Mouse (Mus musculus): Measurements from ENCODE around the gene Phyhipl. TPM values are rescaled to one million over a fixed set of nuclear protein-coding genes. Genes with fewer than 3 reads are reported as not detected.

The Phyhipl gene
- total RNA-seq, 2 experiments from 2014 or later: 206 to 216 TPM

GRCm38 (mm10) chr10:70637640-70638328 is 18.0 kb downstream of the Phyhipl start:
- intact Hi-C loops (cut with DNase I): loop anchor here (5.0 kb wide), 1 partner anchor 40 kb away; no protein-coding TSS in a partner anchor
- no peak for DNase-seq (ENCODE audit: low spot score in 2 of 2)

DNA sequence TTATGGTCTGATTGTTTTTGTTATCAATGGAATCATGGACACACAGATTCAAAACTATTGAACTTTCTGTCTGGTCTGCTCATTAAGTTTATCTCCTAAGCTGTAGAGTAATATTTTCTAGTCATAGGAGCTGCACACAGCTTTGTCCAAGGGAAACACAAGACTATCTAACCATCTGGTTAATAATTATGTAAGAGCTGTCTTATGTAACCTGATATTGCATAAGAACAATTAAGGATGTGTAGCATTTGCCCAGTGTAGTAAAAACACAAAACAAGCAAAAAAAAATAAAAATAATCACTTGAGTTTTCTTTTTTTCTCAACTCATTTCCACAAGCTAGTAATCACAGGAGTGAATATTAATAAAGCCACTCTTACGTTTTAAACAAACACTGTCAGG is 20.5 kb downstream of the Phyhipl start:
- intact Hi-C loops (cut with DNase I): loop anchor here (5.0 kb wide), 1 partner anchor 38 kb away; no protein-coding TSS in a partner anchor
- no peak for DNase-seq (ENCODE audit: low spot score in 2 of 2)

- intact Hi-C loops (cut with DNase I): no loop called here
- no peak for DNase-seq (ENCODE audit: low spot score in 2 of 2)
Observed at GRCm38 (mm10) chr10:70631142-70631541, 24.6 kb downstream of the Phyhipl start.

GRCm38 (mm10) chr10:70623461-70623860 is 32.3 kb downstream of the Phyhipl start:
- intact Hi-C loops (cut with DNase I): no loop called here
- no peak for DNase-seq (ENCODE audit: low spot score in 2 of 2)

DNA sequence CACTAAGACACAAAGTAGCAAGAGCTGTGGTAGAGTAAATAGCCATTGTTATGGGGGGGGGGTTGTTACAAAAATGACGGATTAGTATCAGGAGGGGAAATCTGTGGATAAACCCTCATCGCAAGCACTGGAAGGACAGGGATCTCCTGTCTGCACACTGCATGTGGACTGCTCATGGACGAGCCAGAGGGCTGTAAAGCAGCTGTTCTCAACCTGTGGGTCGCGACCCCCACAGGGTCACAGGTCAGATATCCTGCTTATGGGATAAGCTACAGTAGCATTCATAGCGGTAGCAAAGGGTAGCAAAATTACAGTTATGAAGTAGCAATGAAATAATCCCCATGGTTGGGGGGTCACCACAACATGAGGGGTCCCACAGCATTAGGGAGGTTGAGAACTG is 39.4 kb downstream of the Phyhipl start:
- intact Hi-C loops (cut with DNase I): no loop called here
- no peak for DNase-seq (ENCODE audit: low spot score in 2 of 2)

DNA sequence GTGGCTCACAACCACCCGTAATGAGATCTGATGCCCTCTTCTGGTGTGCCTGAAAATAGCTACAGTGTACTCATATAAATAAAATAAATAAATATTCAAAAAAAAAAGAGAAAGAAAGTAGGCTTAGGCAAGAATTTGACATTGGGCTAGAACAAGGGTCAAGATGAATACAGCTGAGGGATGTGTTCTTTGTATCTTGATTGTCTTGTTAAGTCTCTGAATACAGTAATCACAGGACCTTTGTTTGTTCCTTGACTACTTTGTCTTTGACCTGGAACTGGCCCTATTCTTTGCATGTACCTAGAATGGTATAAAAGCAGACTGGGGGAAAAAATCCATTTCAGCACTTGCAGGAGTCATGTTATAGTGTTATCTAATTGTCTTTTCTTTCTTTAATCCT is 44.1 kb downstream of the Phyhipl start:
- no peak for DNase-seq (ENCODE audit: low spot score in 2 of 2)

GRCm38 (mm10) chr10:70599925-70600305 is 55.9 kb downstream of the Phyhipl start:
- intact Hi-C loops (cut with DNase I): loop anchor here (1.0 to 5.0 kb wide), 3 partner anchors 37 to 215 kb away; no protein-coding TSS in a partner anchor

More for the DNA sequence above, 44.1 kb downstream of the Phyhipl start:
- intact Hi-C loops (cut with DNase I): no loop called here

DNA sequence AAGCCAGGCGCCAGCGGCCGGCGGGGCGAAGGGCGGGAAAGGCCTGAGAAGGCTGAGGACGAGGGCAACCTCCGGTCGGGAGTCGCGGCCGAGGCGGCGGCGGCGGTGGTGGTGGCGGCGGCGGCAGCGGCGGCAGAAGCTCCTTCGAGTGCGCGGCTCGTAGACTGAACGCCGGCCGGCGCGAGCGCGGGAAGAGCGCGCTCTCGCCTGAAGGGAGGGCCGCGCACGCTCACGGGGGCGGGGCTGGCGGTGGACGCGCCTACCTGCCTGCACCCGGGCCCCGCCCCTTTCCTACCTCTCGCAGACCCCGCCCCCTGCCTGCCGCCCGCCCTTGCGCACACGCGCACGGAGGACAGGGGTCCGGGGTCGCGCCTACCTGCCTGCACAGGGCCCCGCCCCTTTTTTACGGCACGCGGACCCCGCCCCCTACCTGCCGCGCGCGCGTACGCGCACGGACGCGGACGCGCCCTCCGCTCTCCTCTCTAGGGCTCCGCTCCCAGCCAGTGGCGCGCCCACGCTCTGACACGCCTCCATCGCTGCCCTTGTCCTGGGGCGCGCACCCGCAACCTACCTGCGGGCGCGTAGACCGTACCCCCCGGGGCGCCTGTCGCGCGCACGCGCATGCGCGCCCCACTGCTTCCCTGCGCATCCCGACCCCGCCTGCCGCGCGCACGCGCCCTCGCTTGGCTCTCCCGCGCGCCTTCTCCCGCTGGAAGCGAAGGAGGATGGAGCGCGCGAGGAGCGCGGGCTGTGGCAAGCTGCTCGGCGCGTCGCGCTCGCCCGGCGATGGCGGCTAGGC is 56.4 kb downstream of the Phyhipl start:
- peak; percentile 89 to 97 for DNase-seq (ENCODE audit: low spot score in 2 of 2)
- intact Hi-C loops (cut with DNase I): loop anchor here (1.0 to 5.0 kb wide), 3 partner anchors 38 to 215 kb away; no protein-coding TSS in a partner anchor

More at GRCm38 (mm10) chr10:70599925-70600305, 55.9 kb downstream of the Phyhipl start:
- no peak for DNase-seq (ENCODE audit: low spot score in 2 of 2)

GRCm38 (mm10) chr10:70598516-70599125 is 57.1 kb downstream of the Phyhipl start:
- intact Hi-C loops (cut with DNase I): loop anchor here (1.0 to 5.0 kb wide), 3 partner anchors 39 to 216 kb away; no protein-coding TSS in a partner anchor
- peak; percentile 59 to 67 for DNase-seq (ENCODE audit: low spot score in 2 of 2)

GRCm38 (mm10) chr10:70598081-70598515 is 57.7 kb downstream of the Phyhipl start:
- intact Hi-C loops (cut with DNase I): loop anchor here (2.0 to 5.0 kb wide), 2 partner anchors 39 to 217 kb away; no protein-coding TSS in a partner anchor
- DNase-seq (ENCODE audit: low spot score in 2 of 2): no peak

GRCm38 (mm10) chr10:70594007-70594406 is 61.8 kb downstream of the Phyhipl start:
- intact Hi-C loops (cut with DNase I): no loop called here
- DNase-seq (ENCODE audit: low spot score in 2 of 2): peak in 1 of 2 experiments; percentile 17

DNA sequence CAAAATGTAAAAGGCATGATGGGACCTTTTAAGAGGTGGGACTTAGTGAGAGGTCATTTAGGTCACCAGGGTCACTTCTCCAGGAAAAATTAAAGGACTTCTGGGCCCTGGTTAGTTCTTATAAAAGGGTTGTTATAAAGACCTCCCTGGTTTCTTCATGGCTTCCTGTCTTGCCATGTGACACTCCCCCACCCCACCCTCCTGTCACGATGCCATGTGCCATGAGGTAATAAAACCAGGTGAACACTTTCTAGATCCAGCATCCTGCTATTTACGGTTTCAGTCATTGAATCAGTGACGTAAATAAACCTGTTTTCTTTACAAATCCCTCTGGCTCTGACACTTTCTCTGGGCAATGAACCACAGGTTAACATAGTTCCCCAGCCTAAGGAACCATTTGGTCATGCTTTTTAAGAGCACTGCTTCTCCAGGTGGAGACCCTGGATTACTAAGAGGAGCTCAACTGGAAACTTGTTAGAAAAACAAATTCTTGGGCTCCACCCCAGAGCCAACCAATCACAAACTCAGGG is 68.8 kb downstream of the Phyhipl start:
- DNase-seq (ENCODE audit: low spot score in 2 of 2): no peak
- intact Hi-C loops (cut with DNase I): no loop called here

- intact Hi-C loops (cut with DNase I): no loop called here
Observed at GRCm38 (mm10) chr10:70584171-70584570, 71.6 kb downstream of the Phyhipl start.

DNA sequence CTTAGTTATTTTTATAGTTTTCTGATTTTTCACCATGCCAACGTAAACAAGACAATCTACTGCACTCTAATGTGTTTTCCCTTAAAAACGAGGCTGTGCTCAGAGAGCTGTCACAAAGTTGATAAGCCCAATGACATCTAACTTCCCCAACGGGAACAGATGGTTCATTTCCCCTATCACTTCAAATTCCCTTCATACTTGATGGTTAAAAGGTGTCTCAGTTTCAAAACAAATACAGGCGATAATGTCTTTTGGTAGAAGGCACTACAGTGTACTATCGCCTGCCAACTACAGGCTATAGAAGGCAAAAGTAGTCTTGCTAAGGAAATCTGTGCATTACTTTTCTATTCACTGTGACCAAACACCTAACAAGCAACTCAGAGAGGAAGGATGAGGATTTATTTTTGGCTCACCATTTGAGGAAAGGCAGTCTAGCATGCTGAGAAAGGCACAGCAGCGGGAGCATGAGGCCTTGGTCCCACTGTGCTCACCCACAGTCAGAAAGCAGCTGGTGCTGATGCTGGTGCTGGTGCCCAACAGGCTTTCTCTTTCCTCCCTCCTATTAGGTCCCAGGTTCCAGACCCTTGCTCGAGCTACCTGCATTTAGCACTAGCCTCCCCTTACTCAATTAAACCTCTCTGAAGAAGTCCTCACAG is 74.1 kb downstream of the Phyhipl start:
- intact Hi-C loops (cut with DNase I): no loop called here
- DNase-seq (ENCODE audit: low spot score in 2 of 2): no peak

More at GRCm38 (mm10) chr10:70584171-70584570, 71.6 kb downstream of the Phyhipl start:
- no peak for DNase-seq (ENCODE audit: low spot score in 2 of 2)

GRCm38 (mm10) chr10:70563636-70564035 is 92.1 kb downstream of the Phyhipl start:
- DNase-seq (ENCODE audit: low spot score in 2 of 2): peak; percentile 39 to 64

DNA sequence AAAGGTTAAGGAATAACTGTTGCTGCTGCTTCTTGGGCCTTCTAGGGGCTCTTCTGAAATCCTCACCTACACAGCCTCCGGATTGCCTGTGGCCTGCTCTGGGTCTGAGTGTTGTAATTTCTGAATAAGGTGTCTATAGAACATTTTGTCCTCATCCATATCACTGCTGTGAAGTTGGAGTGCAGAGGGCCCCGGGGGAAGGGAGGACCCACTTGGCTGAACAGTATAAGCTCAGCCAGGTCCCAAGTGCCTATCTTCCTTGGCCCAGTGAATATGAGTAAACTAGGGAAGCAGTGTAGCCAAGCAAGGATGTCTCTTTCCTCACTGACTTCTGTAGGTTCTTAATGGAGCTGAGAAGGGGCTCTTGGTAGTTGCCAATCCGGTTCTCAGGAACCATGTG is 103.2 kb downstream of the Phyhipl start:
- DNase-seq (ENCODE audit: low spot score in 2 of 2): no peak
- intact Hi-C loops (cut with DNase I): no loop called here

More at GRCm38 (mm10) chr10:70563636-70564035, 92.1 kb downstream of the Phyhipl start:
- intact Hi-C loops (cut with DNase I): loop anchor here (2.0 to 10.0 kb wide), 3 partner anchors 196 to 661 kb away; no protein-coding TSS in a partner anchor

GRCm38 (mm10) chr10:70542857-70543256 is 112.9 kb downstream of the Phyhipl start:
- DNase-seq (ENCODE audit: low spot score in 2 of 2): no peak
- intact Hi-C loops (cut with DNase I): loop anchor here (5.0 kb wide), 1 partner anchor 171 kb away; no protein-coding TSS in a partner anchor

DNA sequence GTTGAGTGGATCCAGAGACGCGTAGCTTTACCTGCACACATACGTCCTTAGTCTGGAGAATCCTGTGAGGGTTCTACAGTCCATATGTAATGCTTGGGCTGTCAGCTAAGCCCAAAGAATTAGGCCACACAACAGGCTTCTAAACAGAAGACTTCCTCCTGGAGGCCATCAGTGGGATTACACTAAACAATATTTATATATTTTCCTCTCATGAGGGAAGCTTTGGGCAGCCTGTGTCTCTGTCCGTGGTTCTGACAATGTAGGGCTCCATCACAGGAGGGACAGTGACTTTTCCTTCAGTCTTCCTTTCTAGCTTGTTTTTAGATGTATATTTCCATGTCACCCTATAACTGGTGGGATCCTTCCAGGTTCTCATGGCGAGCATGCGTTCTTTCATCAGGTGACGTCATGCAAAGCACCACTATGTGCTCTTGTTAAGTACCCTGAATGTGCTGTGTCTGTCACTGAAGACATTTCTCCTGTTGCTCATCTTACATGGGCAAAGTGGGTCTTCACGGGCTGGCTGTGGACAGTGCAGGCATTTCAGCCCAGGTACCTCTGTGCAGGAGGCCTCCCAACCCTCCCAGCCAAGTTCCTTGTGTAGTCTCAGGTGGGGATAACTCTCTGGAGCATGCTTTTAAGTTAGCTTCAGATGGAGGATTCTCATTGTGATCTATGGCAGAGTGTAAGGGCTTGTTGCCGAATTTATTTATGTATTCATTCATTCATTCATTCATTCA is 115.1 kb downstream of the Phyhipl start:
- no peak for DNase-seq (ENCODE audit: low spot score in 2 of 2)
- intact Hi-C loops (cut with DNase I): loop anchor here (5.0 kb wide), 1 partner anchor 168 kb away; no protein-coding TSS in a partner anchor
